Mouse (Mus musculus): ENCODE measurements at regions not wholly inside any gene's neighbourhood (a gene's known extent, or its start where the extent isn't known, plus 50 kb on each side); places are given as distances from the start of the nearest gene placed in this dataset.

DNA sequence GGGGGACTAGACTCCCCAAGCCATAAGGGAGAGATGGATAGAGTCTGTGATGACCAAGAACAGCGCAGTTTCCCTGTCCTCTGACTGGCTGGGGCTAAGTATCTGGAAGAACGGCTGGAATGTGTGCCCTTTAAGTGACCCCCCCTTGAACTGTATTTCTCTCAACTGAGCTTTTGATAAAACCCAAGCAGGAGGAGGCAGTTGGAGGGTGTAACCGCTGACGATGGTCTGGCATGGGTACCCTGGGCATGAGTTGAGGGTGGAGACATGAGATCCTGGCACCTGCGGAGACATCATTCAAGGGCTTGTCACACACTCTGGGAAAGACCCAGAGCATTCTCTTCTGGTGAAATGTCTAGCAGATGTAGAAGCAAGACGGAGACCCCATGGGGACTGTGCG is 83.5 kb downstream of the Zfp36l2 start:
- TF ChIP-seq CTCF (IDR thresholded peaks at IDR 0.05; ENCODE audit: extremely low read depth, insufficient read depth, low read length) (no peak), POLR2A (IDR thresholded peaks at IDR 0.05; ENCODE audit: extremely low read depth, insufficient read depth, low read length) (no peak)

Measured in cortical plate, adult 2 months (tissue).